Mouse (Mus musculus) CH12.LX (cell line): ENCODE measurements around the gene Brsk1. TPM values are rescaled to one million over a fixed set of nuclear protein-coding genes. Genes with fewer than 3 reads are reported as not detected.

Source experiments
- DNase-seq: peaks from one replicate; pipeline ENCODE4 v3.0.0-alpha.2; 2013; ENCODE audit errors: extremely low read depth
- H3K27ac ChIP-seq: 2 replicates; pipeline ENCODE4 v1.5.1; 2012; ENCODE audit warnings: low read depth, mild to moderate bottlenecking, control low read depth, moderate library complexity; ENCODE audit not compliant: insufficient read depth
- H3K27me3 ChIP-seq: replicated peaks from 2 replicates; pipeline ENCODE3; 2012; ENCODE audit warnings: inconsistent platforms
- H3K36me3 ChIP-seq, 2 experiments: replicated peaks in 1 of 2; 2 replicates each; pipeline versions ENCODE3 to v1.6.1; 2012; ENCODE audit warnings: inconsistent platforms in 1 of 2, low read length in 1 of 2, mild to moderate bottlenecking in 1 of 2, mixed read lengths in 1 of 2, moderate library complexity in 1 of 2; ENCODE audit not compliant: control insufficient read depth in 1 of 2, insufficient read depth in 1 of 2
- H3K4me1 ChIP-seq, 2 experiments: 2 replicates each; pipeline ENCODE4 v1.6.1; 2012; ENCODE audit warnings: inconsistent platforms in 1 of 2, moderate library complexity in 1 of 2; ENCODE audit not compliant: insufficient read depth in 2 of 2, control insufficient read depth in 1 of 2
- H3K4me2 ChIP-seq: 2 replicates; pipeline ENCODE4 v1.6.1; 2012; ENCODE audit warnings: low read depth, mild to moderate bottlenecking, control low read depth; ENCODE audit not compliant: poor library complexity, insufficient read depth, severe bottlenecking
- H3K4me3 ChIP-seq, 3 experiments: fragments of 150-350 bp in 1 of 3; sonication (generic) in 1 of 3; replicated peaks in 1 of 3; 2 replicates each; pipeline versions ENCODE3 to v1.5.1; 2011 to 2012; ENCODE audit warnings: low read depth in 2 of 3, low read length in 2 of 3, mild to moderate bottlenecking in 2 of 3, moderate library complexity in 2 of 3, control low read depth in 1 of 3, improper control_type of control experiment in 1 of 3, inconsistent platforms in 1 of 3, mixed read lengths in 1 of 3; ENCODE audit not compliant: poor library complexity in 1 of 3
- H3K79me2 ChIP-seq: replicated peaks from 2 replicates; pipeline ENCODE4 v1.6.1; 2012; ENCODE audit warnings: mild to moderate bottlenecking, moderate library complexity; ENCODE audit not compliant: control insufficient read depth, poor library complexity, insufficient read depth, severe bottlenecking; ENCODE audit errors: extremely low read depth
- H3K9ac ChIP-seq: 2 replicates; pipeline ENCODE4 v1.6.1; 2012; ENCODE audit warnings: low read depth, mild to moderate bottlenecking, control low read depth, moderate library complexity; ENCODE audit not compliant: insufficient read depth
- H3K9me3 ChIP-seq: replicated peaks from 2 replicates; pipeline ENCODE3; 2012; ENCODE audit warnings: low read length, inconsistent platforms, mixed read lengths
- BHLHE40 ChIP-seq: IDR thresholded peaks from 2 replicates; pipeline ENCODE4 v1.6.1; 2011; ENCODE audit warnings: mild to moderate bottlenecking, low read depth, low read length, improper control_type of control experiment
- CHD2 ChIP-seq: IDR thresholded peaks from 2 replicates; pipeline ENCODE4 v1.6.1; 2011; ENCODE audit warnings: low read length, improper control_type of control experiment
- CTCF ChIP-seq, 2 experiments: IDR thresholded peaks in 1 of 2; conservative IDR thresholded peaks in 1 of 2; 2 replicates each; pipeline ENCODE4 v1.5.1; 2011 to 2012; ENCODE audit warnings: low read depth in 2 of 2, low read length in 2 of 2, improper control_type of control experiment in 1 of 2, inconsistent platforms in 1 of 2, mild to moderate bottlenecking in 1 of 2, moderate library complexity in 1 of 2
- E2F4 ChIP-seq: IDR thresholded peaks from 2 replicates; pipeline ENCODE4 v1.6.1; 2011; ENCODE audit warnings: low read depth, low read length, improper control_type of control experiment; ENCODE audit not compliant: insufficient replicate concordance
- EP300 ChIP-seq: IDR thresholded peaks from 2 replicates; pipeline ENCODE4 v1.6.1; 2011; ENCODE audit warnings: low read length, improper control_type of control experiment
- ETS1 ChIP-seq: conservative IDR thresholded peaks from 2 replicates; pipeline ENCODE4 v1.6.1; 2012; ENCODE audit warnings: low read depth, mild to moderate bottlenecking, inconsistent platforms, low read length, improper control_type of control experiment, moderate library complexity
- GABPA ChIP-seq: IDR thresholded peaks from 2 replicates; pipeline ENCODE4 v1.6.1; 2012; ENCODE audit warnings: low read depth, low read length, improper control_type of control experiment, inconsistent platforms; ENCODE audit not compliant: insufficient replicate concordance
- HCFC1 ChIP-seq: IDR thresholded peaks from 2 replicates; pipeline ENCODE4 v1.6.1; 2012; ENCODE audit warnings: low read depth, mild to moderate bottlenecking, inconsistent platforms, low read length, improper control_type of control experiment
- IRF4 ChIP-seq: IDR thresholded peaks from 2 replicates; pipeline ENCODE4 v1.6.1; 2014; ENCODE audit warnings: low read depth, mild to moderate bottlenecking, inconsistent platforms, low read length, improper control_type of control experiment
- JUN ChIP-seq: IDR thresholded peaks from 2 replicates; pipeline ENCODE4 v1.6.1; 2011; ENCODE audit warnings: low read depth, mild to moderate bottlenecking, low read length, improper control_type of control experiment, moderate library complexity; ENCODE audit not compliant: insufficient read depth
- KAT2A ChIP-seq: IDR thresholded peaks from 2 replicates; pipeline ENCODE4 v1.6.1; 2012; ENCODE audit warnings: low read length, improper control_type of control experiment, inconsistent platforms; ENCODE audit not compliant: insufficient replicate concordance
- MAZ ChIP-seq: IDR thresholded peaks from 2 replicates; pipeline ENCODE4 v1.6.1; 2012; ENCODE audit warnings: low read depth, mild to moderate bottlenecking, inconsistent platforms, low read length, improper control_type of control experiment, moderate library complexity
- MEF2A ChIP-seq: IDR thresholded peaks from 2 replicates; pipeline ENCODE4 v1.6.1; 2014; ENCODE audit warnings: low read depth, mild to moderate bottlenecking, inconsistent platforms, low read length, improper control_type of control experiment, borderline replicate concordance
- PAX5 ChIP-seq: IDR thresholded peaks from 2 replicates; pipeline ENCODE4 v1.6.1; 2012; ENCODE audit warnings: low read length, inconsistent platforms, mixed read lengths
- POLR2AphosphoS2 ChIP-seq: IDR thresholded peaks from 2 replicates; pipeline ENCODE4 v1.6.1; 2011; ENCODE audit warnings: low read depth, low read length, improper control_type of control experiment
- RAD21 ChIP-seq: IDR thresholded peaks from 2 replicates; pipeline ENCODE4 v1.6.1; 2011; ENCODE audit warnings: low read depth, mild to moderate bottlenecking, low read length, improper control_type of control experiment, moderate library complexity
- RCOR1 ChIP-seq: conservative IDR thresholded peaks from 2 replicates; pipeline ENCODE4 v1.6.1; 2012; ENCODE audit warnings: low read depth, mild to moderate bottlenecking, inconsistent platforms, low read length, improper control_type of control experiment
- SMC3 ChIP-seq: IDR thresholded peaks from 2 replicates; pipeline ENCODE4 v1.6.1; 2011; ENCODE audit warnings: low read depth, low read length, improper control_type of control experiment
- TCF12 ChIP-seq: IDR thresholded peaks from 2 replicates; pipeline ENCODE4 v1.6.1; 2014; ENCODE audit warnings: low read depth, mild to moderate bottlenecking, inconsistent platforms, low read length, improper control_type of control experiment
- UBTF ChIP-seq: IDR thresholded peaks from 2 replicates; pipeline ENCODE4 v1.6.1; 2012; ENCODE audit warnings: low read depth, mild to moderate bottlenecking, inconsistent platforms, low read length, improper control_type of control experiment, moderate library complexity
- USF1 ChIP-seq: IDR thresholded peaks from 2 replicates; pipeline ENCODE4 v1.6.1; 2014; ENCODE audit warnings: low read depth, mild to moderate bottlenecking, inconsistent platforms, low read length, improper control_type of control experiment
- USF2 ChIP-seq: conservative IDR thresholded peaks from 2 replicates; pipeline ENCODE4 v1.6.1; 2011; ENCODE audit warnings: low read depth, low read length, improper control_type of control experiment
- ZC3H11A ChIP-seq: IDR thresholded peaks from 2 replicates; pipeline ENCODE4 v1.6.1; 2012; ENCODE audit warnings: low read depth, mild to moderate bottlenecking, inconsistent platforms, low read length, improper control_type of control experiment
- ZKSCAN1 ChIP-seq: IDR thresholded peaks from 2 replicates; pipeline ENCODE4 v1.6.1; 2012; ENCODE audit warnings: low read depth, inconsistent platforms, low read length, improper control_type of control experiment, borderline replicate concordance
- ZMIZ1 ChIP-seq: IDR thresholded peaks from 2 replicates; pipeline ENCODE4 v1.6.1; 2012; ENCODE audit warnings: low read depth, mild to moderate bottlenecking, inconsistent platforms, low read length, improper control_type of control experiment
- dilution Hi-C: fragments of 300-500 bp; cut with MboI; formaldehyde crosslinking; loops from 2 replicates; pipeline ENCODE4 v1.14.3; 2020; ENCODE audit warnings: low sequenced_read_pairs; ENCODE audit not compliant: extremely low pct_unique_long_range_greater_than_20kb, extremely low pct_ligation_motif_present
- in situ Hi-C: fragments of 300-500 bp; cut with MboI; formaldehyde crosslinking; loops from 3 replicates; pipeline ENCODE4 v1.14.3; 2019; ENCODE audit warnings: low sequenced_read_pairs, low pct_ligation_motif_present, low pct_unique_long_range_greater_than_20kb, mixed read lengths
- polyA plus RNA-seq: library from polyadenylated mRNA; unstranded; fragments of >175 nt; gene quantifications from 2 replicates; pipeline ENCODE4 v1.2.1, GENCODE M21; 2012; ENCODE audit warnings: low read depth; ENCODE audit not compliant: insufficient read length
- total RNA-seq, 2 experiments: library from RNA; depleted of rRNA; stranded (reverse); fragments of 300-350 nt in 1 of 2; fragments of >200 nt in 1 of 2; gene quantifications; 2 replicates each; pipeline ENCODE4 v1.2.3; 2012 to 2014

Brsk1 gene
- total and polyA plus RNA-seq, 3 experiments, result 0.25 TPM; not detected in 2

- Histone ChIP-seq H3K4me1 (no peaks in the 10 kb centered on the region), H3K36me3 (no peaks in the 10 kb centered on the region), H3K9me3 (no peaks in the 10 kb centered on the region), H3K27ac (no peak overlapping the region), H3K27me3 (peaks cover 3% of the 10 kb centered on the region), H3K9ac (no peak overlapping the region), H3K79me2 (no peaks in the 10 kb centered on the region), H3K4me2 (no peak overlapping the region), H3K4me3 (no peak overlapping the region)
- no peak for DNase-seq
- TF ChIP-seq CHD2, result no peak
- no peak for TF ChIP-seq ETS1
- TF ChIP-seq BHLHE40, result no peak
- TF ChIP-seq USF1, result no peak
- no peak for TF ChIP-seq GABPA
- TF ChIP-seq MEF2A, result no peak
- TF ChIP-seq ZMIZ1, result no peak
- no peak for TF ChIP-seq E2F4
- TF ChIP-seq PAX5, result no peak
- TF ChIP-seq JUN, result no peak
- TF ChIP-seq RAD21, result no peak
- TF ChIP-seq ZKSCAN1, result no peak
- TF ChIP-seq MAZ, result no peak
- no peak for TF ChIP-seq SMC3
- no peak for TF ChIP-seq POLR2AphosphoS2
- TF ChIP-seq ZC3H11A, result no peak
- TF ChIP-seq HCFC1, result no peak
- no peak for TF ChIP-seq IRF4
- no peak for TF ChIP-seq RCOR1
- in situ Hi-C loops (no loop called here), dilution Hi-C loops (no loop called here)
Measured at GRCm38 (mm10) chr7:4690951-4691653, 698 bp downstream of the Brsk1 start.

- H3K9ac ChIP-seq, result no peak overlapping the region
- H3K4me3 ChIP-seq, result no peak overlapping the region
- no peaks in the 10 kb centered on the region for H3K9me3 ChIP-seq
- dilution Hi-C loops (no loop called here), in situ Hi-C loops (no loop called here)
- no peaks in the 10 kb centered on the region for H3K79me2 ChIP-seq
- H3K4me2 ChIP-seq, result no peak overlapping the region
- no peaks in the 10 kb centered on the region for H3K36me3 ChIP-seq
- H3K27me3 ChIP-seq, result peaks cover 3% of the 10 kb centered on the region
- no peaks in the 10 kb centered on the region for H3K4me1 ChIP-seq
- H3K27ac ChIP-seq, result no peak overlapping the region
- no peak for DNase-seq
- TF ChIP-seq USF2 (no peak), CTCF (conservative IDR thresholded peaks at IDR 0.05 in 1 of 2, IDR thresholded peaks at IDR 0.05 in 1 of 2; ENCODE audit: low read depth in 2 of 2, low read length in 2 of 2) (no peak), TCF12 (no peak), ZC3H11A (no peak), MAZ (no peak), ZMIZ1 (no peak), CHD2 (no peak), ZKSCAN1 (no peak), E2F4 (no peak), RAD21 (no peak), IRF4 (no peak), UBTF (no peak), ETS1 (no peak), KAT2A (no peak), RCOR1 (no peak), POLR2AphosphoS2 (no peak), SMC3 (no peak), EP300 (no peak), GABPA (no peak)
- TF ChIP-seq, all 38 proteins: peak for 0
Measured at GRCm38 (mm10) chr7:4693004-4693403, 2.6 kb downstream of the Brsk1 start.
